8 mouse cellular contexts compared by ENCODE assay signal in the genomic region with DNA sequence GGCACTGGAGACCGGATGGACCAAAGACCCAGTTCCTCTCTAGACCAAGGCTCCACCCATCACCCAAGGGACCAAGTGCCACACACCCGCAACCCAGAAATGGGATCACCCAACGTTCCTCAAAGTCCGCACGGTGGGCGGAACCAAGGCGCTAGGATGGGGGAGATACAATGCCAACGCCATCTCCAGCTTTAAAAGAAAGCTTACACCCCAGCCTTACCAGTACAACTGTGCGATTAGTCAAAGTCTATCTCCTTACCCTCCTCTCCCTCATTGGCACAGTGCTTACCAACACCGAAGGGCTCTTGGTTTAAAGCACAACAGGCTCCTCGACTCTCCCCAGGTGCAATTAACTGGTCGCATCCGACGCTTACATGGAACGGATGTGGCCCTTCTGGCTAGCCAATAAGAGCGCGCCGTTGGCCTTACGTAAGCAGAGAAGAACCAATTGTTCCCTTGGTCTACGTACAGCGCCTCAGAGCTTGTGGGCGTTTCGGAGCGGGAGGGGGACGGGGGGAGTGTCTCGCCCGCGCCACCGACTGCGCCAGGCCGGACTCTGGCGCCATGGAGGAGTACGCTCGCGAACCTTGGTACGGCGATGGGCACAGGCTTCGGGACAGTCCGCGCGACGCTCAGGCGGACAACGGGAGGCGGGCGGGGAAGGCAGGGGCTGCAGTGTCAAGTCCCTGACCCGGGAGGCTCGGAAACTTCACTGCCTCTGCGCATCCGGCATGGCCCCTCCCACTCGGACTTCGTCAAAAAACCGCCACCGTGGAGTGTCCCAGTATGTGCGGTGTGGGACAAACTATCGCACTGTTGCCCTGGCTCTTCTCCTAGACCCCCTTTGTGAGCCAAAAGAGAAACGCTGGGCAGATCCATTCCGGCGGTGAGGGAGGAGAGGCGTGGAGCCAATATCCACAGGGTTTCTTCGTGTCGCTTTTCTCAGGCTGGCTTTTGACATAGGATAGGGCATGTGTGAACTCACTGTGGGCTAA. TPM values are rescaled to one million over a fixed set of nuclear protein-coding genes. Genes with fewer than 3 reads are reported as not detected.
DNase-seq lines count a peak whose midpoint lies in the region; ATAC-seq lines count a peak whose summit lies in the region.

Gene Pqbp1 (minus strand): TSS at position 390 of the 995 bp plus-strand sequence.
Gene Timm17b (plus strand): TSS at position 478 of the 995 bp plus-strand sequence.

- H3K9ac ChIP-seq in hindbrain, embryonic 14.5 days, result peak within 1 kb of the TSS; percentile 64

- ATAC-seq in hindbrain, embryonic 14.5 days (ENCODE audit: low FRiP score), result peak; percentile 97

- WGBS in hindbrain, embryonic 14.5 days, result 16% methylated on average over 59 of the region's 62 CpGs

- peaks cover 15% of the 10 kb centered on the region for H3K36me3 ChIP-seq in hindbrain, embryonic 14.5 days (replicated peaks; ENCODE audit: control insufficient read depth, insufficient read depth)

- H3K4me2 ChIP-seq in hindbrain, embryonic 14.5 days (replicated peaks), result peak within 1 kb of the TSS; percentile 58

- H3K4me1 ChIP-seq in hindbrain, embryonic 14.5 days (replicated peaks; ENCODE audit: control insufficient read depth, insufficient read depth, low read length), result 0 out of 2 replicates have a peak, but pooled peaks cover 6% of the 10 kb centered on the region

- peak within 1 kb of the TSS; percentile 73 for H3K27ac ChIP-seq in hindbrain, embryonic 14.5 days

- peak within 1 kb of the TSS; percentile 55 for H3K4me3 ChIP-seq in hindbrain, embryonic 14.5 days (replicated peaks; ENCODE audit: low read length)

- peak; percentile 98 for DNase-seq in R1 (ENCODE audit: low read depth, low spot score)
- peak; percentile 86 to 91 for DNase-seq in cerebellum, postnatal 25 days
- peak; percentile 69 to 72 for DNase-seq in frontal cortex, postnatal 25 days (ENCODE audit: low spot score in 2 of 2)
- peak; percentile 85 for DNase-seq in hindbrain, embryonic 14.5 days (ENCODE audit: low spot score)
- DNase-seq in layer of hippocampus, postnatal 36 days, result peak; percentile 83 to 86
- DNase-seq in lung, postnatal 36 days, result peak; percentile 95
- DNase-seq in retina, postnatal 1 day, result peak; percentile 96
- DNase-seq in urinary bladder, adult 18-20 months (ENCODE audit: low spot score in 2 of 2), result peak; percentile 64 to 85

- no peaks in the 10 kb centered on the region for H3K27me3 ChIP-seq in hindbrain, embryonic 14.5 days (ENCODE audit: control insufficient read depth, insufficient read depth, low read length)

- H3K9me3 ChIP-seq in hindbrain, embryonic 14.5 days (ENCODE audit: control insufficient read depth, low read length), result no peaks in the 10 kb centered on the region

RNA-seq across cellular contexts. Expression of gene Pqbp1, which starts in this region (rescaled TPM):
- polyA plus RNA-seq in hindbrain, embryonic 14.5 days (2014; fragmentation: Nextera tagmentation; extraction: Ambion mirVana), result 178 and 180 TPM in 2 replicates
- total RNA-seq in layer of hippocampus, postnatal 36 days (2021), result 10 to 100 TPM; 82.7 to 83.6 TPM

RNA-seq across cellular contexts. Expression of gene Timm17b, which starts in this region (rescaled TPM):
- 158 and 166 TPM in 2 replicates for polyA plus RNA-seq in hindbrain, embryonic 14.5 days (2014; fragmentation: Nextera tagmentation; extraction: Ambion mirVana)
- total RNA-seq in layer of hippocampus, postnatal 36 days (2021), result 10 to 100 TPM; 22.2 to 24.0 TPM

Comparison
In these comparisons a context has a peak if more than half of its experiments do, and no peak if none do; other contexts are left out.
1. Peak in every context shown above with its lines: DNase-seq, ATAC-seq, H3K4me3 ChIP-seq and H3K27ac ChIP-seq.